Mouse (Mus musculus) myocyte (in vitro differentiated cells): ENCODE measurements at regions not wholly inside any gene's neighbourhood (a gene's known extent, or its start where the extent isn't known, plus 50 kb on each side); places are given as distances from the start of the nearest gene placed in this dataset.

Experiments
- H3K27me3 ChIP-seq: one replicate; pipeline ENCODE4 v1.6.1; 2011; ENCODE audit not compliant: control insufficient read depth, insufficient read depth, insufficient read length
- H3K36me3 ChIP-seq: one replicate; pipeline ENCODE4 v1.6.1; 2011; ENCODE audit not compliant: control insufficient read depth, insufficient read depth
- H3K4me2 ChIP-seq: one replicate; pipeline ENCODE4 v1.6.1; 2011; ENCODE audit warnings: low read depth, control low read depth
- H3K4me3 ChIP-seq: one replicate; pipeline ENCODE4 v1.5.1; 2011; ENCODE audit warnings: mild to moderate bottlenecking, control low read depth, moderate library complexity
- H3K79me2 ChIP-seq: one replicate; pipeline ENCODE4 v1.6.1; 2011; ENCODE audit not compliant: control insufficient read depth, insufficient read depth
- H3ac ChIP-seq: one replicate; pipeline ENCODE4 v1.6.1; 2011; ENCODE audit not compliant: control insufficient read depth, insufficient read length
- CEBPB ChIP-seq: IDR thresholded peaks from 2 replicates; pipeline ENCODE4 v1.6.1; 2011; ENCODE audit warnings: mild to moderate bottlenecking, moderate library complexity; ENCODE audit not compliant: poor library complexity, insufficient read depth, severe bottlenecking
- E2F4 ChIP-seq: IDR thresholded peaks from one replicate; pipeline ENCODE4 v1.6.1; 2011; ENCODE audit warnings: mild to moderate bottlenecking, control low read depth, moderate library complexity; ENCODE audit not compliant: insufficient read depth
- MAX ChIP-seq: IDR thresholded peaks from one replicate; pipeline ENCODE4 v1.6.1; 2011; ENCODE audit warnings: low read depth, mild to moderate bottlenecking, control low read depth
- MYOD1 ChIP-seq, 3 experiments: IDR thresholded peaks; one replicate each; pipeline ENCODE4 v1.6.1; 2011; ENCODE audit warnings: control low read depth in 2 of 3, low read depth in 2 of 3, mild to moderate bottlenecking in 2 of 3, moderate library complexity in 1 of 3; ENCODE audit not compliant: insufficient read length in 2 of 3, control insufficient read depth in 1 of 3
- MYOG ChIP-seq, 3 experiments: IDR thresholded peaks; one replicate each; pipeline ENCODE4 v1.6.1; 2011; ENCODE audit warnings: control low read depth in 2 of 3, low read depth in 2 of 3, mild to moderate bottlenecking in 2 of 3; ENCODE audit not compliant: insufficient read length in 2 of 3, control insufficient read depth in 1 of 3, insufficient read depth in 1 of 3
- POLR2A ChIP-seq: IDR thresholded peaks from one replicate; pipeline ENCODE4 v1.6.1; 2011; ENCODE audit warnings: low read depth, mild to moderate bottlenecking, control low read depth, moderate library complexity; ENCODE audit not compliant: insufficient read length
- POLR2AphosphoS2 ChIP-seq: IDR thresholded peaks from one replicate; pipeline ENCODE4 v1.6.1; 2011; ENCODE audit warnings: low read depth, control low read depth; ENCODE audit not compliant: insufficient read length
- REST ChIP-seq: IDR thresholded peaks from one replicate; pipeline ENCODE4 v1.6.1; 2011; ENCODE audit warnings: mild to moderate bottlenecking, control low read depth, moderate library complexity; ENCODE audit not compliant: insufficient read depth, insufficient read length
- SRF ChIP-seq: IDR thresholded peaks from one replicate; pipeline ENCODE4 v1.6.1; 2011; ENCODE audit warnings: low read depth; ENCODE audit not compliant: control insufficient read depth, insufficient read length
- TCF12 ChIP-seq: IDR thresholded peaks from one replicate; pipeline ENCODE4 v1.6.1; 2011; ENCODE audit warnings: mild to moderate bottlenecking, control low read depth; ENCODE audit not compliant: poor library complexity, insufficient read depth, severe bottlenecking
- TCF3 ChIP-seq: IDR thresholded peaks from one replicate; pipeline ENCODE4 v1.6.1; 2011; ENCODE audit warnings: low read depth, control low read depth; ENCODE audit not compliant: insufficient read length
- USF1 ChIP-seq: IDR thresholded peaks from one replicate; pipeline ENCODE4 v1.6.1; 2011; ENCODE audit warnings: low read depth, mild to moderate bottlenecking, control low read depth, moderate library complexity

GRCm38 (mm10) chr12:10524509-10525286 lies 134.1 kb downstream of the Rdh14 start:
- H3K4me2 ChIP-seq = no peak overlapping the region
- TF ChIP-seq SRF (no peak), TCF12 (no peak), MYOG (IDR thresholded peaks at IDR 0.05; ENCODE audit: control insufficient read depth in 1 of 3, insufficient read depth in 1 of 3, insufficient read length in 2 of 3, low read depth in 2 of 3) (no peak), POLR2AphosphoS2 (no peak), MAX (no peak), REST (no peak), USF1 (no peak), TCF3 (no peak), POLR2A (no peak), E2F4 (no peak), MYOD1 (IDR thresholded peaks at IDR 0.05; ENCODE audit: control insufficient read depth in 1 of 3, insufficient read length in 2 of 3, low read depth in 2 of 3) (no peak), CEBPB (no peak)
- no peaks in the 10 kb centered on the region for H3K27me3 ChIP-seq
- no peak overlapping the region for H3K4me3 ChIP-seq
- no peaks in the 10 kb centered on the region for H3K79me2 ChIP-seq
- no peak overlapping the region for H3ac ChIP-seq
- no peaks in the 10 kb centered on the region for H3K36me3 ChIP-seq

GRCm38 (mm10) chr12:10525934-10526333 lies 135.4 kb downstream of the Rdh14 start:
- H3K79me2 ChIP-seq = no peaks in the 10 kb centered on the region
- H3ac ChIP-seq = no peak overlapping the region
- H3K4me2 ChIP-seq = no peak overlapping the region
- no peaks in the 10 kb centered on the region for H3K36me3 ChIP-seq
- TF ChIP-seq MYOG (IDR thresholded peaks at IDR 0.05; ENCODE audit: control insufficient read depth in 1 of 3, insufficient read depth in 1 of 3, insufficient read length in 2 of 3, low read depth in 2 of 3) = no peak
- TF ChIP-seq MAX = no peak
- no peak for TF ChIP-seq TCF12
- TF ChIP-seq POLR2A = no peak
- no peak for TF ChIP-seq MYOD1 (IDR thresholded peaks at IDR 0.05; ENCODE audit: control insufficient read depth in 1 of 3, insufficient read length in 2 of 3, low read depth in 2 of 3)
- no peak for TF ChIP-seq SRF
- no peak for TF ChIP-seq REST
- TF ChIP-seq CEBPB = no peak
- no peak for TF ChIP-seq TCF3
- TF ChIP-seq E2F4 = no peak
- TF ChIP-seq USF1 = no peak
- no peak for TF ChIP-seq POLR2AphosphoS2
- H3K4me3 ChIP-seq = no peak overlapping the region
- H3K27me3 ChIP-seq = no peaks in the 10 kb centered on the region

GRCm38 (mm10) chr12:10529077-10529476 lies 138.5 kb downstream of the Rdh14 start:
- TF ChIP-seq MAX = no peak
- TF ChIP-seq SRF = no peak
- no peak for TF ChIP-seq POLR2AphosphoS2
- TF ChIP-seq MYOD1 (IDR thresholded peaks at IDR 0.05; ENCODE audit: control insufficient read depth in 1 of 3, insufficient read length in 2 of 3, low read depth in 2 of 3) = no peak
- TF ChIP-seq E2F4 = no peak
- TF ChIP-seq MYOG (IDR thresholded peaks at IDR 0.05; ENCODE audit: control insufficient read depth in 1 of 3, insufficient read depth in 1 of 3, insufficient read length in 2 of 3, low read depth in 2 of 3) = no peak
- TF ChIP-seq CEBPB = no peak
- no peak for TF ChIP-seq REST
- TF ChIP-seq POLR2A = no peak
- TF ChIP-seq TCF12 = no peak
- TF ChIP-seq TCF3 = no peak
- no peak for TF ChIP-seq USF1
- no peak overlapping the region for H3K4me2 ChIP-seq
- no peaks in the 10 kb centered on the region for H3K36me3 ChIP-seq
- H3K4me3 ChIP-seq = no peak overlapping the region
- no peaks in the 10 kb centered on the region for H3K79me2 ChIP-seq
- no peak overlapping the region for H3ac ChIP-seq
- no peaks in the 10 kb centered on the region for H3K27me3 ChIP-seq

- H3K36me3 ChIP-seq = no peaks in the 10 kb centered on the region
- no peak overlapping the region for H3ac ChIP-seq
- H3K4me3 ChIP-seq = no peak overlapping the region
- TF ChIP-seq SRF (no peak), E2F4 (no peak), CEBPB (no peak), TCF12 (no peak), POLR2AphosphoS2 (no peak), TCF3 (no peak), POLR2A (no peak), MYOG (IDR thresholded peaks at IDR 0.05; ENCODE audit: control insufficient read depth in 1 of 3, insufficient read depth in 1 of 3, insufficient read length in 2 of 3, low read depth in 2 of 3) (no peak), MYOD1 (IDR thresholded peaks at IDR 0.05; ENCODE audit: control insufficient read depth in 1 of 3, insufficient read length in 2 of 3, low read depth in 2 of 3) (no peak), MAX (no peak), REST (no peak), USF1 (no peak)
- H3K79me2 ChIP-seq = no peaks in the 10 kb centered on the region
- no peak overlapping the region for H3K4me2 ChIP-seq
- H3K27me3 ChIP-seq = no peaks in the 10 kb centered on the region
These were observed 140.4 kb downstream of the Rdh14 start for GRCm38 (mm10) chr12:10530996-10531395.
